Mouse (Mus musculus): Measurements from ENCODE around the gene Wapl. TPM values are rescaled to one million over a fixed set of nuclear protein-coding genes. Genes with fewer than 3 reads are reported as not detected.
A peak's percentile ranks its signal among the peaks of the same experiment; 100 is the strongest.

The Wapl gene
- polyA plus RNA-seq, 1 experiment from 2014 or later, result 36.7 TPM

DNA sequence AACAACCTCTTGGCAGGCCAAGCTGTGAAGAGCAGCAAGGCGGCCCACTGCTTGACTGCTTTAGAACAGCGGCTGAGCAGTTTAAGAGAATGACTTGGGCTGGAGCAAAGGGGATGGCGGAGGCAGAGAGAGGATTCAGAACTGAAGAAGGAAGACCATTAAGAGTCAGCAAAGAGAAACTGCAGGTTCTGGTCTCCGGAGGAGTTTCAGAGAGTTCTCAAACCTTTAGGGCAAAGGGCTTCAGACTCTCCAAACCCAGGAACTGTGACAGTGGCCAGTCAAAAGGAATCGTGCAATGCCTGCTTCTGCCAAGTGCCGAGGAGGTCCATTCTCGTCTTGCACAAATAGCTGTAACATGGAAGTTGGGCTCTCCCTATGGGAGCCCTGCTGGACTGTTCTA lies 91.7 kb downstream of the Wapl start:
- Histone ChIP-seq H3K9ac (ENCODE audit: low read length) (no peak overlapping the region), H3K9me3 (ENCODE audit: control insufficient read depth, low read length) (no peaks in the 10 kb centered on the region), H3K27me3 (ENCODE audit: control insufficient read depth, insufficient read depth, low read length) (peaks cover 4% of the 10 kb centered on the region; the same call in 1 of the 2 replicates), H3K4me3 (ENCODE audit: low read depth, low read length) (no peak overlapping the region), H3K27ac (ENCODE audit: low read depth, low read length) (no peak overlapping the region), H3K36me3 (ENCODE audit: control insufficient read depth, insufficient read depth, low read length) (no peaks in the 10 kb centered on the region), H3K4me1 (ENCODE audit: control insufficient read depth, insufficient read depth, low read length) (peaks cover 3% of the 10 kb centered on the region), H3K4me2 (no peak overlapping the region)
- DNase-seq (ENCODE audit: low spot score, missing footprints), result peak; percentile 59
- no peak for ATAC-seq (ENCODE audit: low FRiP score)
- 87% methylated on average over 7 of the region's 7 CpGs for WGBS

DNA sequence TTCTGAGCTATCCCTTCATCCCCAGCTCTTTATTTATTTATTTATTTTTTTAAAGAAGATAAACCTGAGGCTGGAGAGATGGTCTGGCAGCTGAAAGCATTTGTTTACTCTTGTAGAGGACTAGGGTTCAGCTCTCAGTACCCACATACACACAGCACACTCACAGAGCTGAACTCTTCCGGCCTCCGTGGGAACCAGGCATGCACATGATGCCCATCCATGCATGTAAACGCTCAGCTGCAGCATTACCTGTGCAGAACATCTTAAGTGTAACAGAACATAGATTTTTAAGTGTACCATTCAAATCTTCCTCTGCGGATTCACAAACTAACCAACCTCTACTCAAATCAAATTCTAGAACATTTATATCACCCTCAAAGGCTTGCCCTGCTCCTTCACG lies 92.5 kb downstream of the Wapl start:
- WGBS, result 90% methylated on average over 5 of the region's 5 CpGs
- H3K36me3 ChIP-seq (ENCODE audit: control insufficient read depth, insufficient read depth, low read length), result no peaks in the 10 kb centered on the region
- H3K4me3 ChIP-seq (ENCODE audit: low read depth, low read length), result no peak overlapping the region
- DNase-seq (ENCODE audit: low spot score, missing footprints) (peak; percentile 35), ATAC-seq (ENCODE audit: low FRiP score) (no peak)
- H3K4me2 ChIP-seq, result no peak overlapping the region
- peaks cover 4% of the 10 kb centered on the region; the same call in 1 of the 2 replicates for H3K27me3 ChIP-seq (ENCODE audit: control insufficient read depth, insufficient read depth, low read length)
- H3K4me1 ChIP-seq (ENCODE audit: control insufficient read depth, insufficient read depth, low read length), result peaks cover 3% of the 10 kb centered on the region
- H3K27ac ChIP-seq (ENCODE audit: low read depth, low read length), result no peak overlapping the region
- no peaks in the 10 kb centered on the region for H3K9me3 ChIP-seq (ENCODE audit: control insufficient read depth, low read length)
- no peak overlapping the region for H3K9ac ChIP-seq (ENCODE audit: low read length)

DNA sequence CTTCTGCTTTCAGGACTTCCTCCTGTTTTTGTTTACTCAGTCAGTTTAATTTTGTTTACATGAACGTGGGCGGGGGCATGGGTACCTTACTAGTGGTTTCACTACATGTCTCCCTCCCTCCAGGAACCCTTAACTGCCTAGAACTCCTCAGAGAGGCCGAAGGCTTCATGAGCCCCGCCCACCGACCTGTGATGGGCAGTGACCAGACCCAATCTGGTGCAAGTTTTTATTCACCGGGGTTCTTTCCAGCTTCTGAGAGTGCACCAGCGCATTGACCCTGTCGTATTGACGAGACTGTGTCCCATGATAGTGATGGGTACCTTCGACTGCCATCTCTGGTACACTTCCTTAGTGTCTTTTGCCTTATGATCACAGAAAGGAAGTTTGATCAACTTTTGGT lies 94.6 kb downstream of the Wapl start:
- Histone ChIP-seq H3K4me3 (ENCODE audit: low read depth, low read length) (peak overlapping the region; percentile 47), H3K27me3 (ENCODE audit: control insufficient read depth, insufficient read depth, low read length) (peaks cover 4% of the 10 kb centered on the region; the same call in 1 of the 2 replicates), H3K4me1 (ENCODE audit: control insufficient read depth, insufficient read depth, low read length) (peaks cover 3% of the 10 kb centered on the region), H3K4me2 (peak overlapping the region; percentile 92), H3K9ac (ENCODE audit: low read length) (no peak overlapping the region), H3K27ac (ENCODE audit: low read depth, low read length) (no peak overlapping the region), H3K36me3 (ENCODE audit: control insufficient read depth, insufficient read depth, low read length) (no peaks in the 10 kb centered on the region), H3K9me3 (ENCODE audit: control insufficient read depth, low read length) (no peaks in the 10 kb centered on the region)
- peak; percentile 68 for ATAC-seq (ENCODE audit: low FRiP score)
- 2% methylated on average over 10 of the region's 10 CpGs for WGBS
- peak; percentile 97 for DNase-seq (ENCODE audit: low spot score, missing footprints)

DNA sequence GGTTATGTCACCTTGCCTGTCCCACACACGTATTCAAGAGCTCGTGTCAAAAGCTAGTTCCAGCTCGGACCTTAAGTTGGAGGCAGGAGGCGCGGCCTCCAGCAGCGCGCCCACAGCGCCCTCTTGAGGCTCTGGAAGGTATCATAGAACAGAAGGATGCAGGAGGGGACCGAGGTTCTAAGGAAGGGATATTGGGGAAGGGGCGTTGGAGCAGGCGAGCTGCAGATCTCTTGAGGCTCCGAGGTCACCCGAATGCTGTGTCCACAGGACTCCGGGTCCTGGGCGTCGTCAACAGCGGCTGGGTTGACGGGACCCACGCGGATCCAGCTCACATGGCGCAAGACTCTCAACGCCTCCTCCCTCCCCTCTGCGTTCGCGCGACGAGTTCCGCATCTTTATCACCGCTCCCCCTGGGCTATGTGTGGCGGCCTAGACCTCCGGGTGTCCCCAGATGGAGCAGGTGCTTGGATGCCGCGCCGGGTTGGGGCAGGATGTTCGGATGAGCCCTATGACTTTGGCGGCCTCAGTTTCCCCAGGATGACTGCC lies 95.4 kb downstream of the Wapl start:
- Histone ChIP-seq H3K27me3 (ENCODE audit: control insufficient read depth, insufficient read depth, low read length) (peaks cover 4% of the 10 kb centered on the region; the same call in 1 of the 2 replicates), H3K9me3 (ENCODE audit: control insufficient read depth, low read length) (no peaks in the 10 kb centered on the region), H3K4me2 (peak overlapping the region; percentile 92), H3K4me1 (ENCODE audit: control insufficient read depth, insufficient read depth, low read length) (peaks cover 3% of the 10 kb centered on the region), H3K36me3 (ENCODE audit: control insufficient read depth, insufficient read depth, low read length) (no peaks in the 10 kb centered on the region), H3K9ac (ENCODE audit: low read length) (peak overlapping the region; percentile 61), H3K4me3 (ENCODE audit: low read depth, low read length) (peak overlapping the region; percentile 47), H3K27ac (ENCODE audit: low read depth, low read length) (no peak overlapping the region)
- peak; percentile 71 for ATAC-seq (ENCODE audit: low FRiP score)
- DNase-seq (ENCODE audit: low spot score, missing footprints), result peak; percentile 99
- under 1% methylated on average over 36 of the region's 36 CpGs for WGBS

DNA sequence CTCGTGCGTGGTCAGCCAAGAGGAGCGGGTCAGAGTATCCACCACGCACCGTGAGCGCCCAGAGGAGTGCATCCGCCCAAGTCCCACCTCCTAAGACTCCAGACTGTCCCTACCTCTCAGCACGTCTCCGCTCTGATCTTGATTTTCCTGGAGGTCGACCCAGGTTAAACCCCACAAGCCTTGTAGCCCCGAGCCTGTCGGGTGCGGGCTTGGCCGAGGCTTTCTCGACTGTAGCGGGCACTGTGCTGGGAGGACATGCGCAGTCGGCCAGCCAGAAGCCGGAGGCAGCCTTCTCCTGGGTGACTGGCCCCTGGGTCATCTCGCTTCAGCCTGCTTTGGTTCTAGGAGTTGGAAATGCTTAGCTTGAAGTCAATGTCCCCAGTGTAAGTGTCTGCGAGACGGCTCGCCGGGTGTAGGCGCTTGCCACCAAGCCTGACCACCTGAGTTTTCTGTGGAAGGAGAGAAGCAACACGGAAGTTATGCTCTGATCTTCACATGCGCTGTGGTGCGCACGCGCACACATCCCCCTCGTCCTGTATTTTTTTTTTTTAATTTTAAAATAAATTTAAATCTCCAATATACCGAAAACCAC lies 95.9 kb downstream of the Wapl start:
- DNase-seq (ENCODE audit: low spot score, missing footprints), result peak; percentile 90
- 17% methylated on average over 32 of the region's 32 CpGs for WGBS
- H3K4me1 ChIP-seq (ENCODE audit: control insufficient read depth, insufficient read depth, low read length), result peaks cover 3% of the 10 kb centered on the region
- H3K4me2 ChIP-seq, result peak overlapping the region; percentile 92
- ATAC-seq (ENCODE audit: low FRiP score), result peak; percentile 66
- H3K9me3 ChIP-seq (ENCODE audit: control insufficient read depth, low read length), result no peaks in the 10 kb centered on the region
- peak overlapping the region; percentile 47 for H3K4me3 ChIP-seq (ENCODE audit: low read depth, low read length)
- peak overlapping the region; percentile 61 for H3K9ac ChIP-seq (ENCODE audit: low read length)
- H3K36me3 ChIP-seq (ENCODE audit: control insufficient read depth, insufficient read depth, low read length), result no peaks in the 10 kb centered on the region
- peaks cover 4% of the 10 kb centered on the region; the same call in 1 of the 2 replicates for H3K27me3 ChIP-seq (ENCODE audit: control insufficient read depth, insufficient read depth, low read length)
- no peak overlapping the region for H3K27ac ChIP-seq (ENCODE audit: low read depth, low read length)

DNA sequence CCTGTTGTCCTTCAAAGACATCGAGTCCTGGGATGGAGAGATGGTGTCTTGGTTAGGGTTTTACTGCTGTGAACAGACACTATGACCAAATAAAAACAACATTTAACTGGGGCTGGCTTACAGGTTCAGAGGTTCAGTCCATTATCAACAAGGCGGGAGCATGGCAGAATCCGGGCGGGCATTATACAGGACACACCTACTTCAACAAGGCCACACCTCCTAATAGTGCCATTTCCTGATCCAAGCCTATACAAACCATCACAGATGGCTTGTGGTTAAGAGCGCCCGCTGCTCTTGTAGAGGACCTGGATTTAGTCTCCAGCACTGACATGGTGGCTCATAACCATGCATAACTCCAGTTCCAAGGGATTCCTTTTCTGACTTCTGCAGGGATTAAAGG lies 96.7 kb downstream of the Wapl start:
- no peak overlapping the region for H3K9ac ChIP-seq (ENCODE audit: low read length)
- no peaks in the 10 kb centered on the region for H3K36me3 ChIP-seq (ENCODE audit: control insufficient read depth, insufficient read depth, low read length)
- no peaks in the 10 kb centered on the region for H3K9me3 ChIP-seq (ENCODE audit: control insufficient read depth, low read length)
- peaks cover 4% of the 10 kb centered on the region; the same call in 1 of the 2 replicates for H3K27me3 ChIP-seq (ENCODE audit: control insufficient read depth, insufficient read depth, low read length)
- no peak overlapping the region for H3K27ac ChIP-seq (ENCODE audit: low read depth, low read length)
- DNase-seq (ENCODE audit: low spot score, missing footprints), result no peak
- H3K4me1 ChIP-seq (ENCODE audit: control insufficient read depth, insufficient read depth, low read length), result peaks cover 3% of the 10 kb centered on the region
- H3K4me3 ChIP-seq (ENCODE audit: low read depth, low read length), result no peak overlapping the region
- H3K4me2 ChIP-seq, result no peak overlapping the region
- 85% methylated on average over 6 of the region's 6 CpGs for whole genome bisulfite sequencing
- no peak for ATAC-seq (ENCODE audit: low FRiP score)

DNA sequence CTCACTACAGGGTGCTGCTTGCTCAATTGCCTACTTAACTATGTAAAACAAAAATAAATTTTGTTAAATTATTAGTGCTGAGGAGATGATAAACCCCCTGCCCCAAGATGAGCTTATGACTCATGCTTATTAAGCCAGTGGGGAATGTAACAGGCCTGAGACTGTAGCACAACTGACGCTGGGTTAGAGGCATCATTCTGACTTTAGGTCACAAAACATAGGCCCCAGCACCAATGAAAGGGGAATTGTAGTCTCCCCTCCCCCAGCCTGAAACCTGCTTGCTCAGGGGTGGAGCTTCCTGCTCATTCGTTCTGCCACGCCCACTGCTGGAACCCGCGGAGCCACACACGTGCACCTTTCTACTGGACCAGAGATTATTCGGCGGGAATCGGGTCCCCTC lies 97.9 kb downstream of the Wapl start:
- Histone ChIP-seq H3K27me3 (ENCODE audit: control insufficient read depth, insufficient read depth, low read length) (peaks cover 4% of the 10 kb centered on the region; the same call in 1 of the 2 replicates), H3K4me3 (ENCODE audit: low read depth, low read length) (no peak overlapping the region), H3K9me3 (ENCODE audit: control insufficient read depth, low read length) (no peaks in the 10 kb centered on the region), H3K27ac (ENCODE audit: low read depth, low read length) (no peak overlapping the region), H3K9ac (ENCODE audit: low read length) (no peak overlapping the region), H3K4me2 (no peak overlapping the region), H3K4me1 (ENCODE audit: control insufficient read depth, insufficient read depth, low read length) (peaks cover 3% of the 10 kb centered on the region), H3K36me3 (ENCODE audit: control insufficient read depth, insufficient read depth, low read length) (no peaks in the 10 kb centered on the region)
- WGBS, result 30% methylated on average over 9 of the region's 9 CpGs
- ATAC-seq (ENCODE audit: low FRiP score) (no peak), DNase-seq (ENCODE audit: low spot score, missing footprints) (no peak)

DNA sequence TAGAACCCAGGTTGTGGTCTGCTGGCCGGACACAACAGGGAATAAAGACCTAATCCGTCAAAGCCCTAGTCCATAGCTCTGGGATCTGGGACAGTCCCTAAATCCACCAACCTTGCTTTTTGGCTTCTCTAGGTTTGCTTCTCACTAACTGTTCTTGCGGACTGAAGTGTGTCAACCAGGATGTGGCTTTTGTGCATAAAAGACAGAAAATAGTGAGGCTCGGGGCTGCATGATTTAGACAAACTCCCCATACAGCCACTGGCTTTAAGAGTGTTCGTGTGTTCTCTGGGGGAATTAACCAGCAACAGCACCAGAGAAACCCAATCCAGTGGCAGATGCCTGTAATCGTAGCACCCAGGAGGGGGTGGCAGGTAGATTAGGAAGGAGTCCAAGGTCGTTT lies 98.4 kb downstream of the Wapl start:
- no peaks in the 10 kb centered on the region for H3K9me3 ChIP-seq (ENCODE audit: control insufficient read depth, low read length)
- H3K4me2 ChIP-seq, result no peak overlapping the region
- no peak for DNase-seq (ENCODE audit: low spot score, missing footprints)
- H3K9ac ChIP-seq (ENCODE audit: low read length), result no peak overlapping the region
- 53% methylated on average over 7 of the region's 7 CpGs for WGBS
- peaks cover 3% of the 10 kb centered on the region for H3K4me1 ChIP-seq (ENCODE audit: control insufficient read depth, insufficient read depth, low read length)
- no peak for ATAC-seq (ENCODE audit: low FRiP score)
- no peaks in the 10 kb centered on the region for H3K36me3 ChIP-seq (ENCODE audit: control insufficient read depth, insufficient read depth, low read length)
- peaks cover 4% of the 10 kb centered on the region; the same call in 1 of the 2 replicates for H3K27me3 ChIP-seq (ENCODE audit: control insufficient read depth, insufficient read depth, low read length)
- H3K4me3 ChIP-seq (ENCODE audit: low read depth, low read length), result no peak overlapping the region
- H3K27ac ChIP-seq (ENCODE audit: low read depth, low read length), result no peak overlapping the region

DNA sequence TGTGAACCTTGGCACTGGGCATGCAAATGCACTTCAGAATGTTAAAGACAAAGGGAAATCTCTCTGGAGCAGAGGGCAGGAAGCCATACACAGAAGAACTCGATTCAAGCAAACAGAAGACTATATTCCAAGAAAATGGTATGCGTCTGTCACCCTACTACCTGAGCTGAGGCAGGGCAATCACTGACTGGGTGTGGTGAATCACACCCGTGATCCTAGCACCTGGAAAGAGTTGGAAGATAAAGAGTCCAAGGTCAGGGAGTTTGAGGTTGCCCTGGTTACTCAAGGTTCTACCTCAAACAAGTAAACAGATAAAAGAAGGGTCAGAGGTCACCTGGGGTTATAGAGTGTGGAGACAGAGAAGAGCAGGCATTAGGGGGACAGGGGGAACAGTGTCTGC lies 100.0 kb downstream of the Wapl start:
- ATAC-seq (ENCODE audit: low FRiP score) (no peak), DNase-seq (ENCODE audit: low spot score, missing footprints) (no peak)
- H3K27me3 ChIP-seq (ENCODE audit: control insufficient read depth, insufficient read depth, low read length), result peaks cover 4% of the 10 kb centered on the region; the same call in 1 of the 2 replicates
- WGBS, result 80% methylated on average over 3 of the region's 3 CpGs
- H3K4me1 ChIP-seq (ENCODE audit: control insufficient read depth, insufficient read depth, low read length), result peaks cover 3% of the 10 kb centered on the region
- no peaks in the 10 kb centered on the region for H3K36me3 ChIP-seq (ENCODE audit: control insufficient read depth, insufficient read depth, low read length)
- H3K4me2 ChIP-seq, result no peak overlapping the region
- no peak overlapping the region for H3K4me3 ChIP-seq (ENCODE audit: low read depth, low read length)
- H3K9me3 ChIP-seq (ENCODE audit: control insufficient read depth, low read length), result no peaks in the 10 kb centered on the region
- no peak overlapping the region for H3K27ac ChIP-seq (ENCODE audit: low read depth, low read length)
- no peak overlapping the region for H3K9ac ChIP-seq (ENCODE audit: low read length)
